Mouse (Mus musculus): Measurements from ENCODE around the gene Gstt4.
"Not testable (repeated sequence)": the region's sequence is repeated elsewhere in the genome, so short reads cannot be mapped to it uniquely, and the experiment has no call there.

Gstt4 gene

GRCm38 (mm10) chr10:75785442-75785841 lies 36.9 kb downstream of the Gstt4 start:
- no peak for DNase-seq

GRCm38 (mm10) chr10:75780769-75781578 lies 41.4 kb downstream of the Gstt4 start, which contains the start of the genes Gm20441 and Gstt3:
Gm20441 (minus strand) TSS chr10:75780954.
Gstt3 (minus strand) TSS chr10:75781414.
- DNase-seq, result peak; percentile 81

- DNase-seq, result peak; percentile 59
Observed at GRCm38 (mm10) chr10:75779206-75780174, 42.9 kb downstream of the Gstt4 start.

- DNase-seq, result no peak
Observed at GRCm38 (mm10) chr10:75777885-75778284, 44.5 kb downstream of the Gstt4 start.

- DNase-seq, result no peak
Observed at GRCm38 (mm10) chr10:75776562-75776961, 45.8 kb downstream of the Gstt4 start.

GRCm38 (mm10) chr10:75774587-75774986 lies 47.8 kb downstream of the Gstt4 start:
- no peak for DNase-seq

GRCm38 (mm10) chr10:75774102-75774501 lies 48.2 kb downstream of the Gstt4 start:
- DNase-seq, result no peak

- peak; percentile 95 for DNase-seq
Observed at GRCm38 (mm10) chr10:75772795-75773664, 49.3 kb downstream of the Gstt4 start, which contains the start of gene Ddt. Ddt (minus strand) TSS chr10:75773414.

GRCm38 (mm10) chr10:75767756-75768155 lies 54.6 kb downstream of the Gstt4 start:
- not testable (repeated sequence) for DNase-seq

GRCm38 (mm10) chr10:75766856-75767255 lies 55.5 kb downstream of the Gstt4 start:
- peak; percentile 29 for DNase-seq

All from kidney, postnatal 10 days (tissue).